In the genomic region with DNA sequence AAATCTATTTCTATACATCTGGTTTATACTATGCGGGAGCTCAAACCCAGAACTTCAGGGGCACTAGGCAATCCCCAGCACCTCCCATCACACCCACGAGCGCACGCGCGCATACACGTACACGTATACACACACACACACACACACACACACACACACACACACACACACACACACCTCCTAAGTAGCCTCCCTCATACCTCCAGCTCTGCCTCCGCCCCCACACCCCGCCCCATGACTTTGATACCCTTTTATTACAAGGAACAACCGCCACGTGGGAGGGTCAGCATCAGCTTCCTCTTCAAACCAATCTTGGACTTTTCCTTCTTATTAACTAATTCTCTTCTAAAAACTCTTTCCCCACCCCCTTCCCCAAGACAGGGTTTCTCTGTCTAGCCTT, we compare ENCODE assay signal across 27 mouse cellular contexts. TPM values are rescaled to one million over a fixed set of nuclear protein-coding genes. Genes with fewer than 3 reads are reported as not detected.
"Had no signal": no experiment of that assay in that cellular context is flagged by ENCODE, and none has a peak within 500 bp of the region (broad histone marks: within the 10 kb centered on the region; RNA-seq: fewer than 3 reads in every experiment).

No protein-coding gene starts in this region.

- H3K4me2 ChIP-seq: kidney, embryonic 15.5 days; lung, embryonic 14.5 days; midbrain, embryonic 13.5 days had no signal

- H3K36me3 ChIP-seq: kidney, embryonic 15.5 days; liver, embryonic 13.5 days; midbrain, embryonic 13.5 days had no signal

- H3K27me3 ChIP-seq: kidney, embryonic 15.5 days; liver, embryonic 13.5 days; midbrain, embryonic 13.5 days had no signal

- H3K4me1 ChIP-seq: kidney, embryonic 15.5 days had no signal

- ATAC-seq: lung, postnatal 0 days; midbrain, embryonic 13.5 days had no signal

- H3K9me3 ChIP-seq: kidney, embryonic 15.5 days; liver, embryonic 13.5 days; midbrain, embryonic 13.5 days had no signal

- H3K9ac ChIP-seq: kidney, embryonic 15.5 days; lung, embryonic 14.5 days; midbrain, embryonic 13.5 days had no signal

- H3K4me3 ChIP-seq: kidney, embryonic 15.5 days; layer of hippocampus, adult 2 months; left cerebral cortex, adult 2 months; liver, embryonic 13.5 days; midbrain, embryonic 13.5 days had no signal

- DNase-seq: kidney, adult 11 months; kidney, adult 8-10 months; kidney, postnatal 14 days; kidney, postnatal 4 days; layer of hippocampus, adult 9-11 months; liver, embryonic 13.5 days; lung, embryonic 14.5 days; thymus, adult 2 months; thymus, postnatal 14 days had no signal

- H3K27ac ChIP-seq: kidney, embryonic 15.5 days; layer of hippocampus, adult 2 months; left cerebral cortex, adult 2 months; liver, embryonic 13.5 days; macrophage; midbrain, embryonic 13.5 days had no signal

RNA-seq across cellular contexts. Expression of gene Gdf3, which starts 2.2 kb away (rescaled TPM):
- total RNA-seq: layer of hippocampus, adult 2 months; layer of hippocampus, postnatal 25 days; left cerebral cortex, adult 2 months; left cerebral cortex, postnatal 10 days; left cerebral cortex, postnatal 36 days; midbrain, postnatal 0 days had no signal
- polyA plus RNA-seq: kidney, embryonic 15.5 days; lung, embryonic 14.5 days; lung, postnatal 0 days; midbrain, postnatal 0 days; neural tube, embryonic 14.5 days; small intestine, adult 2 months had no signal

RNA-seq across cellular contexts. Expression of gene Dppa3, which starts 18.5 kb away (rescaled TPM):
- total RNA-seq: layer of hippocampus, adult 2 months; layer of hippocampus, postnatal 25 days; left cerebral cortex, adult 2 months; left cerebral cortex, postnatal 10 days; left cerebral cortex, postnatal 36 days; megakaryocyte, adult 5-6 weeks; midbrain, postnatal 0 days had no signal
- polyA plus RNA-seq: kidney, embryonic 15.5 days; limb, embryonic 11.5 days; liver, embryonic 13.5 days; liver, embryonic 16.5 days; lung, embryonic 14.5 days; lung, postnatal 0 days; midbrain, embryonic 13.5 days; midbrain, postnatal 0 days; neural tube, embryonic 11.5 days; neural tube, embryonic 14.5 days; small intestine, adult 2 months; spleen, adult 2 months; stomach, embryonic 16.5 days had no signal

RNA-seq across cellular contexts. Expression of gene Aicda, which starts 54.1 kb away (rescaled TPM):
- total RNA-seq: layer of hippocampus, adult 2 months; layer of hippocampus, postnatal 25 days; left cerebral cortex, adult 2 months; left cerebral cortex, postnatal 10 days; left cerebral cortex, postnatal 36 days; megakaryocyte, adult 5-6 weeks had no signal
- polyA plus RNA-seq: kidney, embryonic 15.5 days; liver, embryonic 13.5 days; liver, embryonic 16.5 days; lung, embryonic 14.5 days; neural tube, embryonic 11.5 days had no signal
